8 mouse cellular contexts compared by ENCODE assay signal in the genomic region with DNA sequence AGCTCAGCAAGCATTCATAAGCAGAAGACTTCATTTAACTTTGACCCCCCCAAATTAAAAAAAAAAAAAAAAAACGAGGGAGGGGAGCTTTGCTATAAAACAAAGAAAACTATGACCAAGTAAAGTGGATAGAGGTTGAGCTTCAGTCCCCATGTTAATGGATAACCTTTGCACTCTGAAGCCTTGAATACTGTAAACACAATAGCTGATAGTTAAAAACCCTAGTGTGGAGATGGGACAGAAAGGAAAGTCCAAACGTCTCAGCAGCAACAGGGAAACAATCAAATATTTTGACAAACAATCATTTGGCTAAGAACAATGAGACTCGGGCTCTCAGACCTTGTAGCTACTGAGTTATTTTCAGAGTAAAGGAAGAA. TPM values are rescaled to one million over a fixed set of nuclear protein-coding genes. Genes with fewer than 3 reads are reported as not detected.
DNase-seq lines count a peak whose midpoint lies in the region; ATAC-seq and TF ChIP-seq lines count a peak whose summit lies in the region.

No protein-coding gene starts in this region.

- no peak for ATAC-seq in kidney, embryonic 15.5 days (replicated peaks; ENCODE audit: low FRiP score)
- ATAC-seq in hindbrain, embryonic 14.5 days (ENCODE audit: low FRiP score): no peak
- ATAC-seq in midbrain, embryonic 14.5 days (ENCODE audit: low FRiP score, low TSS enrichment): no peak

- peaks cover 50% of the 10 kb centered on the region for H3K4me1 ChIP-seq in kidney, embryonic 15.5 days
- no peaks in the 10 kb centered on the region for H3K4me1 ChIP-seq in cortical plate, adult 2 months (ENCODE audit: control insufficient read depth, insufficient read depth, low read length)
- H3K4me1 ChIP-seq in hindbrain, embryonic 14.5 days (replicated peaks; ENCODE audit: control insufficient read depth, insufficient read depth, low read length): peaks cover 37% of the 10 kb centered on the region
- peaks cover 18% of the 10 kb centered on the region for H3K4me1 ChIP-seq in midbrain, embryonic 14.5 days (ENCODE audit: control insufficient read depth, insufficient read depth, low read length)

- H3K27me3 ChIP-seq in kidney, embryonic 15.5 days: no peaks in the 10 kb centered on the region
- H3K27me3 ChIP-seq in hindbrain, embryonic 14.5 days (ENCODE audit: control insufficient read depth, insufficient read depth, low read length): no peaks in the 10 kb centered on the region
- no peaks in the 10 kb centered on the region for H3K27me3 ChIP-seq in midbrain, embryonic 14.5 days (ENCODE audit: control insufficient read depth, insufficient read depth, low read length)

- no peak for TF ChIP-seq POLR2A in cortical plate, adult 2 months (IDR thresholded peaks at IDR 0.05; ENCODE audit: extremely low read depth, insufficient read depth, low read length)

- peak overlapping the region; percentile 81 for H3K4me2 ChIP-seq in kidney, embryonic 15.5 days
- H3K4me2 ChIP-seq in hindbrain, embryonic 14.5 days (replicated peaks): peak overlapping the region; percentile 76
- peak overlapping the region; percentile 71 for H3K4me2 ChIP-seq in midbrain, embryonic 14.5 days (ENCODE audit: low read length)

- no peak for TF ChIP-seq CTCF in cortical plate, adult 2 months (IDR thresholded peaks at IDR 0.05; ENCODE audit: extremely low read depth, insufficient read depth, low read length)

- no peak for DNase-seq in kidney, postnatal 25 days
- no peak for DNase-seq in hindbrain, embryonic 14.5 days (ENCODE audit: low spot score)
- DNase-seq in midbrain, embryonic 14.5 days: no peak
- DNase-seq in adrenal gland, postnatal 36 days: no peak
- no peak for DNase-seq in ovary, postnatal 36 days (ENCODE audit: low spot score)
- DNase-seq in right cerebral cortex, adult 18-20 months: no peak

- no peaks in the 10 kb centered on the region for H3K9me3 ChIP-seq in kidney, embryonic 15.5 days (replicated peaks)
- H3K9me3 ChIP-seq in hindbrain, embryonic 14.5 days (ENCODE audit: control insufficient read depth, low read length): no peaks in the 10 kb centered on the region
- no peaks in the 10 kb centered on the region for H3K9me3 ChIP-seq in midbrain, embryonic 14.5 days (ENCODE audit: control insufficient read depth, low read length)

- H3K9ac ChIP-seq in kidney, embryonic 15.5 days: peak overlapping the region; percentile 46
- H3K9ac ChIP-seq in hindbrain, embryonic 14.5 days: peak overlapping the region; percentile 54
- peak overlapping the region; percentile 41; the same call in 1 of the 2 replicates for H3K9ac ChIP-seq in midbrain, embryonic 14.5 days (replicated peaks; ENCODE audit: low read length)

- H3K36me3 ChIP-seq in kidney, embryonic 15.5 days: no peaks in the 10 kb centered on the region
- H3K36me3 ChIP-seq in hindbrain, embryonic 14.5 days (replicated peaks; ENCODE audit: control insufficient read depth, insufficient read depth): no peaks in the 10 kb centered on the region
- H3K36me3 ChIP-seq in midbrain, embryonic 14.5 days (ENCODE audit: control insufficient read depth, insufficient read depth, low read length): no peaks in the 10 kb centered on the region

- WGBS in kidney, embryonic 15.5 days: 0% methylated on average over 3 of the region's 3 CpGs
- WGBS in hindbrain, embryonic 14.5 days: 2% methylated on average over 3 of the region's 3 CpGs
- WGBS in midbrain, embryonic 14.5 days: 0% methylated on average over 3 of the region's 3 CpGs

- H3K27ac ChIP-seq in kidney, embryonic 15.5 days: peak overlapping the region; percentile 96
- peak overlapping the region; percentile 31; the same call in 1 of the 2 replicates for H3K27ac ChIP-seq in cortical plate, adult 2 months (ENCODE audit: insufficient read depth, low read length)
- H3K27ac ChIP-seq in hindbrain, embryonic 14.5 days: peak overlapping the region; percentile 82
- H3K27ac ChIP-seq in midbrain, embryonic 14.5 days (replicated peaks; ENCODE audit: low read depth, low read length): peak overlapping the region; percentile 43; the same call in 1 of the 2 replicates

- H3K4me3 ChIP-seq in kidney, embryonic 15.5 days (replicated peaks): peak overlapping the region; percentile 93
- H3K4me3 ChIP-seq in cortical plate, adult 2 months (ENCODE audit: insufficient read depth, low read length): peak overlapping the region; percentile 38; the same call in 1 of the 2 replicates
- H3K4me3 ChIP-seq in hindbrain, embryonic 14.5 days (replicated peaks; ENCODE audit: low read length): peak overlapping the region; percentile 34
- peak overlapping the region; percentile 24 for H3K4me3 ChIP-seq in midbrain, embryonic 14.5 days (replicated peaks; ENCODE audit: low read depth, low read length)

RNA-seq across cellular contexts. Expression of a gene that starts 15.2 kb away (rescaled TPM):
- 4.7 and 5.0 TPM in 2 replicates for polyA plus RNA-seq in kidney, embryonic 15.5 days (2015; fragmentation: Nextera tagmentation; extraction: Ambion mirVana)
- 1.7 and 1.9 TPM in 2 replicates for polyA plus RNA-seq in cortical plate, adult 2 months (2012; rRNA removed)
- 0.98 and 1.5 TPM in 2 replicates for polyA plus RNA-seq in hindbrain, embryonic 14.5 days (2014; fragmentation: Nextera tagmentation; extraction: Ambion mirVana)
- polyA plus RNA-seq in midbrain, embryonic 14.5 days (2014; fragmentation: Nextera tagmentation; extraction: Ambion mirVana): 1.8 TPM in 2 replicates
- total RNA-seq in adrenal gland, postnatal 36 days (2021): 10 to 100 TPM; 23.9 to 24.2 TPM

Comparison
In these comparisons a context has a peak if more than half of its experiments do, and no peak if none do; other contexts are left out.
1. H3K27ac ChIP-seq: peak in every context shown above with its lines; median percentile 96 in kidney, embryonic 15.5 days; 82 in hindbrain, embryonic 14.5 days; 43 in midbrain, embryonic 14.5 days; 31 in cortical plate, adult 2 months.
2. H3K4me3 ChIP-seq: peak in every context shown above with its lines; median percentile 93 in kidney, embryonic 15.5 days; 38 in cortical plate, adult 2 months; 34 in hindbrain, embryonic 14.5 days; 24 in midbrain, embryonic 14.5 days.